Mouse (Mus musculus) heart, adult 8-10 months (tissue): ENCODE results near the gene Gm9857. TPM values are rescaled to one million over a fixed set of nuclear protein-coding genes. Genes with fewer than 3 reads are reported as not detected.

Experiments
- DNase-seq: peaks from one replicate; pipeline ENCODE4 v3.0.0; 2022; ENCODE audit warnings: low spot score
- total RNA-seq, 4 experiments: library from RNA; stranded (reverse); gene quantifications; 2 replicates each; pipeline ENCODE4 v1.2.4; 2022

The Gm9857 gene
- not detected for total RNA-seq

- DNase-seq: no peak
These were observed at the start of gene Gm9857 for GRCm38 (mm10) chr3:108940001-108940633. Gene Gm9857, minus strand, starts transcription at chr3:108940445.

DNA sequence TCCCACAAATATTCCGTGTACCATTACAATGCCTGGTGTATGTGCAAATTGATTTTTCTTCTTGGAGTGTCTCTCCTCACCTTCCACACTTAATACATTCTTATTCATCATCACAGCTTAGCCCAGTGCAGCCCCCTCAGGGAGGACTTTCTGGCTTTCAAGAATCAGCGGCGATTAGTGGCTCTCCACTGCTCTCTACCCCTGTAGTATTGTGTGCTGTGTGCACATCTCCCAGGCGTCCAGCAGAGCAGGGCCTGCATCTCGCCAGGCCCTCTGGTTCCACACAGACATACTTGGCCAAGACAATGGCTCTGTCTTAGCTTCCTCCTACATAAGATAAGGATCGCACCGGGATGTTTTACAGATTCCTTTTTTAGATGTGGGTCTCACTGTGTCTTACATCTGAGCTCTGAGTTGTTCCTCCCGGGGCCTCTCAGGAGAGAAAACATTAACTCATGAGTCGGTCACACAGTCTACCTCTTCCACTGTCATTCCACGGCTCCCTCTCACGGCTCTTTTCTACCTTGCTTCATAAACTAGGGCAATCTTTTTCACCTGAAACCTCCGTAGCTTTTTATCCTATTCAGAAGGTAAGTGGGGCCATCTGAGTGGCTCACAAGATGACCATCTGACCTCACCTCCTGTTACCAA lies 46.9 kb upstream of the Gm9857 start:
- no peak for DNase-seq

DNA sequence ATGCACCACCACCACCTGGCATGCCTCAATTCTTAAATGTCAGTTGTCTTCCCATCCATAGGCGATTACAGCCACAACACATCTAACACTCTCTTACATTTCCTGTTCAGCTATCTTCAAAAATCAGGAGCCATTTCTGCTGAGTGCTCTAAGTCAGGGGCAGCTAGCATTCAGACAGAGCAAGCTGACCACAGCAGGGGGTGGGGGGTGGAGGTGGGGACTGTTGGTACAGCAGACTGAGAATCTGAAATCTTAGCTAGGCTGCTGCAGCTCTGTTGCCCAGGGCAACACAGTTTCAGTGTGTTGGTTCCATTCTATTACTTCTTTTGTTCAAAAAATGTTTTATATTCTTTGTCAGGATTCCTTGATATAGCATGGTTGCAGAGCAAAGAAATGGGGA lies 46.3 kb upstream of the Gm9857 start:
- DNase-seq: no peak

DNA sequence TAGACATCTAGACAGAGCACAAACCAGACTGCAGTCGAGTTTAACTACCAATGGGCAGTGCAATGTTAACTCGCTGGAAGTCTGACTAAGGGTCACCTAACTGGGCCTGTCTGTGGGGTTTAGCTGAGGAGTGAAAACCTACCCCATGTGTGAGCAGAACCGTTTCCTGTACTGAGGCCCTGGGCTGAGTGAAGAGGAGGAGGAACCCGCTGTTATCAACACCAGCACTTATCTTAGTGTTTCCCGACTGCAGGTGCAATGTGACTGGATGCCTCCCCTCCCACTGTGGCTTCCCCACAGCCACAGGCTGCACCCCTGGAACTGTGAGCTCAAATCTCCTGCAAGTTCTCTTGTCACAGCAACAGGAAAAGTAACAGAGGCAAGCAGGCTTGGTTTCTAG lies 43.7 kb upstream of the Gm9857 start:
- DNase-seq: no peak

GRCm38 (mm10) chr3:108981946-108982345 lies 41.7 kb upstream of the Gm9857 start:
- DNase-seq: no peak

GRCm38 (mm10) chr3:108977340-108978030 lies 37.2 kb upstream of the Gm9857 start:
- DNase-seq: peak; percentile 9

GRCm38 (mm10) chr3:108974920-108975485 lies 34.8 kb upstream of the Gm9857 start:
- DNase-seq: no peak

GRCm38 (mm10) chr3:108973980-108974660 lies 33.9 kb upstream of the Gm9857 start:
- DNase-seq: no peak

- no peak for DNase-seq
These were observed 25.8 kb upstream of the Gm9857 start for GRCm38 (mm10) chr3:108966051-108966450.

GRCm38 (mm10) chr3:108964361-108965044 lies 24.3 kb upstream of the Gm9857 start:
- no peak for DNase-seq

DNA sequence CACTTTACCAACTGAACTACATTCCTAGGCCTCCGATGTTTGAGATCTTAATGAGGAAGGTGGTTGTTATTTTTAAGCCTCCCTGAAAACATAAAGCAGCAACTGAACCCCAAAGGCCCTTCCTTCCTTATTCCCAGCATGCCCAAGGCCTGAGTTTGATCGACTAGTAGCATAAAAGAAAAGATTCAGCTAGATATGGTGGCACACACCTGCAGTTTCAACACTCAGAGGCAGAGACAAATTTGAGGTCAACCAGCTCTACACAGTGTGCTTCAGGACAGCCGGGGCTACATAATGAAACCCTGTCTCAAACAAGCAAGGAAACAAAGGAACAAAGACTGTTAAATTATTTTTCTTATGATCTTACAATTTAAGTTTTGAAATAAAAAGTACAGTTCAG lies 23.5 kb upstream of the Gm9857 start:
- DNase-seq: no peak

DNA sequence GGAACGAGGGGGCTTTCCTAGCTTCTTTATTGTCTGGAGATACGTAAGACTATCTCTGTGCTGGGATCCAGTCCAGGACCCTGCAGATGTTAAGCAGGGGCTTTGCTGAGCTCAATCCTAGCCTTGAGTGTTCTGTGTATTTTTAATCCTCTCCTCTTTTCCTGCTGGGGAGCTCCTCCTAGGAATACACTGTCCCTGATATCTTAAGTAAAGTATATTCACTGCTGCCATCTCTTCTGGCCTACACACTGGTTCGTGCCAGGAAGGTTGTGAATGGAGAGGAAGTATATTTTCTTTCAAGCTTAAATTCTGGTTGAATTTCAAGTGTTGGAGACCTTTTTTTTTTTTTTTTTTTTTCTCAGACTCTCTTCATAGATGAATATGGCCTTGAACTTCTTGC lies 23.0 kb upstream of the Gm9857 start:
- no peak for DNase-seq

- DNase-seq: no peak
These were observed 21.4 kb upstream of the Gm9857 start for GRCm38 (mm10) chr3:108961655-108962054.

GRCm38 (mm10) chr3:108961226-108961625 lies 21.0 kb upstream of the Gm9857 start:
- no peak for DNase-seq

DNA sequence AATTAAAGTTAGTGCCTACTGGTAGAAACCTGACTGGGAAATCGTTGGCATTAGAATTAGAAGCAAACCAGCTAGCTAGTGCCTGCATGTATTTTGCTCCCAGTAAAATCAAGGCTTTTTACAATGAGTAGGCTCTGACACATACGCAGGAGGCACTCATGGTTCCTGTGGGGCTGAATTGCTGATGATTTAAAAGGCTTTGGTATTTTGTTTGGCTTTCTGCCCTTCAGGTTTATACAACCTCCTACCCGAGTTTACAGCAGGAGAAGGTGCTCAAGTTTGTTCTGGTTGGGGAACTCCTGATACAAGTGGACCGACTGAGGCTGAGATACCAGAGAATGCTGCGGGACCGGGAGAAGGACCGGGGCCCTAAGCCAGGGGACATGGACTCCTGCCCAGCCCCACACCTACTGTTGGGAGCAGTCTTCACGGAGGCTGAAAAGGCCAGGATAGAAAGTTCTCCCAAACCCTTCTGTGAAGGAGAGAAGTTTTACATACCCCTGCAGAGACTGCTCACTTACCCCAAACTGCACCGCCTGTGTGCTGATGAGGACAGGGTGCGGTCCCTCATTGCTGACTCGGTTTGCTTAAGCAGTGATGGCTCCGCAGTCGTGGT lies 19.5 kb upstream of the Gm9857 start:
- no peak for DNase-seq

- no peak for DNase-seq
These were observed 17.7 kb upstream of the Gm9857 start for GRCm38 (mm10) chr3:108957976-108958375.

GRCm38 (mm10) chr3:108940996-108941395 lies 751 bp upstream of the Gm9857 start:
- DNase-seq: no peak

DNA sequence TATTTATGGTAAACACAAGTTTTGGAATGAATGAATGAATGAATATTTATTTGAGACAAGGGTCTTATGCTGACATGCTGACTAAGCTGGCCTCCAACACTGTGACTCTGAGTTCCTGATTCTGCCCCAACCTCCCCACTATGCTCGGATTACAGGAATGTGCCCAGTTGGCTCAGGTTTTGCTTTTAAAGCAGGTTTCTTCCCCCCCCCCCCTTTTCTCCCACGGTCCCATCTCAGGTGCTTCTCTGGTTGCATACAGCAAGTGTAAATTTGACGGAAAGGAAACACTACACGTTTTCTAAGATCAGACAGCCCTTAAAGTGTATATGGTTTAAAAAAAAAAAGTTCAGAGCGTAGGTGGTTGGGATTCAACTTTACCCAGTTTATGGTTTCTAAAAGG lies 672 bp downstream of the Gm9857 start, which contains the start of gene Henmt1:
Henmt1 (plus strand) TSS at position 301 of the 400 bp plus-strand sequence.
- DNase-seq: no peak

DNA sequence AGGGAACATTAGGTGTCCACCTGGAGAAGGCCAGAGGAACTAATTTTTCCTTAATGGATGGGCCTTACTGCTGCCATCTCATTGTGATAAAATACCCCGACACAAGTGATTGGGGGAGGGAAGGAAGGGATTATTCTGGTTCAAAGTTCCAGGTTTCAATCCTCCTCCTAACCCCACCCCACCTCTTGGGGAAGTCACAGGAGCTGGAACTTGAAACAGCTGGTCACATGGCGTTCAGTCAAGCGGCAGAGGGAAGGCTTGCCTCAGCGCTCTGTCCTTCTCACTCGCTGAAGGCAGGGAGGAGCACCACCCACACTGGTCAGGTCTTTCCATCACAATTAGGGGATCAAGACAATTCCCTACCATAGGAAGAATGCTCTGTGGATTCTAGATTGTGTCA lies 1.6 kb downstream of the Gm9857 start:
- no peak for DNase-seq

- DNase-seq: no peak
These were observed 6.7 kb downstream of the Gm9857 start for GRCm38 (mm10) chr3:108933557-108933956.

DNA sequence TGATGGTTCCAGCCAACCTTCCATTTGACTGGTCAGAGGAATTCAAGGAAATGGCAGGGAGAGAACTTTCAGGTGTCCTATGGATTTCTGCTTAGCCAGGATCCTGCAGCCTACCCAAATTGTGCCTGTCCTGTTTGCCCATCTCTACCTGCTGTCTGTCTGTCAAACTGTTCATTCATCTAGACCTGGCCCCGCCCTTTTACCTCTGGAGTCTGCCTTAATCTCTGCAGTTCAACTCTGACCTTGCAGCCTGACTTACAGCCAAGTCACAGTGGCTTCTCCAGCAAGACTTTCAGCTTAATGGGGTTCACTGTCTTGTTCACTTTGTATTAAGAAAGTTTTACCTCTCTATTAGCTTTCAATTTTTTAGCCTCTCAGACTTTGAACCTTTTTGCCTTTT lies 13.9 kb downstream of the Gm9857 start:
- no peak for DNase-seq
